Mouse (Mus musculus) hindbrain, embryonic 15.5 days (tissue): ENCODE measurements at regions not wholly inside any gene's neighbourhood (a gene's known extent, or its start where the extent isn't known, plus 50 kb on each side); places are given as distances from the start of the nearest gene placed in this dataset.
"Not testable (repeated sequence)": the region's sequence is repeated elsewhere in the genome, so short reads cannot be mapped to it uniquely, and the experiment has no call there.

Experiments used
- ATAC-seq: fragments of 200-750 bp; cut with Nextera tagmentation; 2 replicates; pipeline ENCODE4 v1.8.0; 2017; ENCODE audit warnings: low read depth, moderate number of reproducible peaks, moderate TSS enrichment; ENCODE audit not compliant: low FRiP score
- H3K27ac ChIP-seq: fragments of 300-500 bp; sonication (generic); replicated peaks from 2 replicates; pipeline ENCODE4 v1.5.1; 2015; ENCODE audit warnings: mild to moderate bottlenecking, inconsistent platforms
- H3K27me3 ChIP-seq: fragments of 300-500 bp; sonication (generic); 2 replicates; pipeline ENCODE4 v1.6.1; 2015; ENCODE audit warnings: control low read depth, inconsistent platforms
- H3K36me3 ChIP-seq: fragments of 300-500 bp; sonication (generic); 2 replicates; pipeline ENCODE4 v1.6.1; 2015; ENCODE audit warnings: control low read depth, inconsistent platforms
- H3K4me1 ChIP-seq: fragments of 300-500 bp; sonication (generic); replicated peaks from 2 replicates; pipeline ENCODE4 v1.6.1; 2015; ENCODE audit warnings: control low read depth, inconsistent platforms
- H3K4me2 ChIP-seq: fragments of 300-500 bp; sonication (generic); 2 replicates; pipeline ENCODE4 v1.6.1; 2015; ENCODE audit warnings: moderate library complexity, mild to moderate bottlenecking, inconsistent platforms
- H3K4me3 ChIP-seq: fragments of 300-500 bp; sonication (generic); 2 replicates; pipeline ENCODE4 v1.5.1; 2015; ENCODE audit warnings: mild to moderate bottlenecking, inconsistent platforms
- H3K9ac ChIP-seq: fragments of 300-500 bp; sonication (generic); 2 replicates; pipeline ENCODE4 v1.6.1; 2015; ENCODE audit warnings: inconsistent platforms
- H3K9me3 ChIP-seq: fragments of 300-500 bp; sonication (generic); 2 replicates; pipeline ENCODE4 v1.6.1; 2016; ENCODE audit warnings: control low read depth, inconsistent platforms
- WGBS: fragments of 180-500 bp; shearing (Covaris S2); methylation state at CpG from one replicate; pipeline ENCODE4 v1.1.7; 2015; 5-methylcytosine and 5-hydroxymethylcytosine counted together

- H3K9ac ChIP-seq, result no peak overlapping the region
These were observed 428.1 kb downstream of the Pom121l12 start for GRCm38 (mm10) chr11:15027213-15027612.

GRCm38 (mm10) chr11:15042168-15042567 lies 443.1 kb downstream of the Pom121l12 start:
- Histone ChIP-seq H3K9ac (no peak overlapping the region), H3K4me1 (no peaks in the 10 kb centered on the region), H3K36me3 (no peaks in the 10 kb centered on the region), H3K9me3 (no peaks in the 10 kb centered on the region), H3K27me3 (no peaks in the 10 kb centered on the region), H3K4me2 (no peak overlapping the region), H3K4me3 (no peak overlapping the region), H3K27ac (no peak overlapping the region)
- ATAC-seq, result no peak
- 78% methylated on average over 1 of the region's 1 CpGs for WGBS

More at GRCm38 (mm10) chr11:15027213-15027612, 428.1 kb downstream of the Pom121l12 start:
- WGBS, result 88% methylated on average over 2 of the region's 2 CpGs
- no peak overlapping the region for H3K4me3 ChIP-seq
- H3K27me3 ChIP-seq, result no peaks in the 10 kb centered on the region
- no peak overlapping the region for H3K27ac ChIP-seq
- H3K4me2 ChIP-seq, result no peak overlapping the region
- H3K36me3 ChIP-seq, result no peaks in the 10 kb centered on the region
- no peaks in the 10 kb centered on the region for H3K4me1 ChIP-seq
- no peaks in the 10 kb centered on the region for H3K9me3 ChIP-seq
- no peak for ATAC-seq

GRCm38 (mm10) chr11:15088918-15089645 lies 490.0 kb downstream of the Pom121l12 start:
- H3K9me3 ChIP-seq, H3K9ac ChIP-seq, ATAC-seq, H3K27ac ChIP-seq, H3K4me1 ChIP-seq, H3K36me3 ChIP-seq, H3K4me2 ChIP-seq, H3K27me3 ChIP-seq, H3K4me3 ChIP-seq: not testable (repeated sequence)
- 82% methylated on average over 4 of the region's 4 CpGs for whole genome bisulfite sequencing

GRCm38 (mm10) chr11:15096900-15097299 lies 497.8 kb downstream of the Pom121l12 start:
- H3K36me3 ChIP-seq, result no peaks in the 10 kb centered on the region
- H3K4me2 ChIP-seq, result no peak overlapping the region
- H3K4me1 ChIP-seq, result no peaks in the 10 kb centered on the region
- H3K27ac ChIP-seq, result no peak overlapping the region
- no peak overlapping the region for H3K4me3 ChIP-seq
- H3K9me3 ChIP-seq, result no peaks in the 10 kb centered on the region
- H3K9ac ChIP-seq, result no peak overlapping the region
- no peak for ATAC-seq
- H3K27me3 ChIP-seq, result no peaks in the 10 kb centered on the region

- no peak overlapping the region for H3K4me2 ChIP-seq
- no peak for ATAC-seq
These were observed 509.0 kb downstream of the Pom121l12 start for GRCm38 (mm10) chr11:15108046-15108445.

GRCm38 (mm10) chr11:15113583-15113982 lies 514.5 kb downstream of the Pom121l12 start:
- H3K4me1 ChIP-seq, result no peaks in the 10 kb centered on the region
- no peaks in the 10 kb centered on the region for H3K9me3 ChIP-seq
- no peaks in the 10 kb centered on the region for H3K36me3 ChIP-seq
- H3K4me2 ChIP-seq, result no peak overlapping the region
- no peak overlapping the region for H3K27ac ChIP-seq
- H3K4me3 ChIP-seq, result no peak overlapping the region
- H3K27me3 ChIP-seq, result no peaks in the 10 kb centered on the region
- no peak for ATAC-seq
- no peak overlapping the region for H3K9ac ChIP-seq
- WGBS, result 74% methylated on average over 3 of the region's 3 CpGs

More at GRCm38 (mm10) chr11:15108046-15108445, 509.0 kb downstream of the Pom121l12 start:
- Histone ChIP-seq H3K4me3 (no peak overlapping the region), H3K36me3 (no peaks in the 10 kb centered on the region), H3K27ac (no peak overlapping the region), H3K4me1 (no peaks in the 10 kb centered on the region), H3K27me3 (no peaks in the 10 kb centered on the region), H3K9me3 (no peaks in the 10 kb centered on the region), H3K9ac (no peak overlapping the region)
- 90% methylated on average over 1 of the region's 1 CpGs for WGBS

- H3K4me3 ChIP-seq, result no peak overlapping the region
- ATAC-seq, result peak; percentile 42
- no peaks in the 10 kb centered on the region for H3K4me1 ChIP-seq
- H3K9ac ChIP-seq, result no peak overlapping the region
- no peaks in the 10 kb centered on the region for H3K36me3 ChIP-seq
- no peak overlapping the region for H3K4me2 ChIP-seq
- H3K27me3 ChIP-seq, result no peaks in the 10 kb centered on the region
- H3K27ac ChIP-seq, result no peak overlapping the region
- no peaks in the 10 kb centered on the region for H3K9me3 ChIP-seq
- WGBS, result 54% methylated on average over 2 of the region's 2 CpGs
These were observed 526.7 kb downstream of the Pom121l12 start for GRCm38 (mm10) chr11:15125812-15126211.
